Mouse (Mus musculus) bone marrow, adult 2 months (tissue): Measurements from ENCODE around the gene Psmb3.

Source experiments
- CTCF ChIP-seq: fragments of 200-500 bp; IDR thresholded peaks from 2 replicates; pipeline ENCODE4 v1.5.1; 2011; ENCODE audit warnings: low read length, control low read depth; ENCODE audit not compliant: control insufficient read depth, insufficient read depth
- POLR2A ChIP-seq: fragments of 200-500 bp; IDR thresholded peaks from 2 replicates; pipeline ENCODE4 v1.6.1; 2011; ENCODE audit warnings: low read depth, mild to moderate bottlenecking, control low read depth, low read length, borderline replicate concordance; ENCODE audit not compliant: control insufficient read depth

DNA sequence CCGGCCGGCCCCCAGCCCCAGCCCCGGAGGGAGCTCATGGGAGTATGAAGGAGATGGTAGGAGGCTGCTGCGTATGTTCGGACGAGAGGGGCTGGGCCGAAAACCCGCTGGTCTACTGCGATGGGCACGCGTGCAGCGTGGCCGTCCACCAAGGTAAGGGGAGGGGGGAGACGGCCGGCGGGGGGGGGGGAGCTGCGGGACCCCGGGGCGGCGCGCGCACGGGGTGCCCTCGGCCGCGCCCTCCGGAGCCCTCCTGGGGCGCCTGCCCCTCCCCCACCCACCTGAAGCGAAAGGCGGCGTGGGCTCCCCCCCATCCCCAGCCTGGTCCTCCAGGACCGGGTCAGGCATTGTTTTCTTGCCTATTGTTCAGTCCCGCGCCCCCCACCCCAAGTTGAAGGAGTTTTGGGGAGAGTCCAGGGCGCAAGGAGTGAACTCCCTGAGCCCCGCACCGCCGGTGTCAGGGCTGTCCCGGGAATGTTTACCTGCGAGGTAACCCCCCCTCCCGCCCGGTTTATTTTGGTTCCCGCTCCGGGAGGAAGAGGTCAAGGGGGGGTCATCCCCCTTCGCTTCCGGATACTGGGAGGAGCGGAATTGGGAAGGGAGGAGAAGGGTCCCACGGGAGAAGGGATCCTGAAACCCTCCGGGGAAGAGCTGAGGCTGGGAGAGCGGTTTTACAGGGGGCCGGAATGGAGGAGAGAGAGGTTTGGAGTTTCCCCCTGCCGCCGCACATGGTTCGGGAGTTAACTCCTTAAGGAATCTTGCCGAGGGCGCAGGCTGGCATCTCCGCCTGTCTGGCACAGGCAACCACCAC, 39.5 kb upstream of the Psmb3 start:
- TF ChIP-seq POLR2A (no peak), CTCF (no peak)
